ENCODE assay signal across 11 mouse cellular contexts in the genomic region with DNA sequence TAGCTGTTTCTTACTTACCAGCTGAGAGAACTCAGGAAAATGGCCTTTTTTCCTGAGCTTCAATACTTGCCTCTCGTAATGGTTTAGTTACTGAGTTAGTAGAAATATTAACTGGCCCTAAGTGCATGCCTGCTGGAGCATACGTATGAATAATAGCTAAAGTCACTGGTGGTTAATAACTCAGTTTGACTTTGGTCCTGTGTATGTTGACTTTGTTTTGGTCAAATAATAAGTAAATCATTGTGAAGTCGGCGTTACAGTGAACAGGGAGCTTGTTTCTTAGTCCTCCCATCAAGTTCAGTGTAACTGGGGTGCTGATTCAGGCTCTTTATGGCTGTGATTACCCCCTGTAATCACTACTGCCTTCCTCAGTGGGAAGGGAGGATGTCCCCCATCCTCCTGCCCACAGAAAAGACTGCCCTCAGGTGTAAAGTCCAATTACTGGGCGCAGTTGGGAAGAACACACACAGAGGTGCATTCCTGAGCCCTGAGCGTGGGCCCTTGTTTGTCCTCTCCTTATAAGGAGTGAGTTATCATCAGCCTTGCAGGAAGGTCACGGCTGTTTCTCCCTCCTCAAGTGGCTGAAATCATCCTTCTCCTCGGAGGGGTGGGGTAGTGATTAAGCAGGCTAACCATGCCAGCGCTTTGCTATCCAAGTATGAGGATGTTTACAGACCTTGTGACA. TPM values are rescaled to one million over a fixed set of nuclear protein-coding genes. Genes with fewer than 3 reads are reported as not detected.
DNase-seq lines count a peak whose midpoint lies in the region; ATAC-seq and TF ChIP-seq lines count a peak whose summit lies in the region.
"Had no signal": no experiment of that assay in that cellular context is flagged by ENCODE, and none has a peak within 500 bp of the region (broad histone marks: within the 10 kb centered on the region; RNA-seq: fewer than 3 reads in every experiment).

No protein-coding gene starts in this region.

- WGBS in intestine, postnatal 0 days = 15% methylated on average over 9 of the region's 9 CpGs
- WGBS in lung, postnatal 0 days = 42% methylated on average over 9 of the region's 9 CpGs

- DNase-seq in adrenal gland, postnatal 14 days = peak; percentile 14
- no peak for DNase-seq in adrenal gland, postnatal 4 days (ENCODE audit: low spot score in 2 of 2)
- DNase-seq in embryo, embryonic 10 days (ENCODE audit: low spot score) = peak; percentile 48
- peak; percentile 87 for DNase-seq in lung, postnatal 0 days (ENCODE audit: low spot score)
- no peak for DNase-seq in right cerebral cortex, adult 2 months (ENCODE audit: low spot score in 2 of 2)
- DNase-seq in layer of hippocampus, postnatal 14 days (ENCODE audit: low spot score in 2 of 2) = no peak
- DNase-seq in layer of hippocampus, adult 8-10 months (ENCODE audit: low spot score in 2 of 2) = no peak

- no peak overlapping the region for H3K9ac ChIP-seq in intestine, postnatal 0 days (ENCODE audit: low read depth, low read length)
- H3K9ac ChIP-seq in lung, postnatal 0 days (replicated peaks; ENCODE audit: low read depth) = no peak overlapping the region

- peak overlapping the region; percentile 15 for H3K27ac ChIP-seq in intestine, postnatal 0 days (ENCODE audit: low read depth, low read length)
- peak overlapping the region; percentile 81 for H3K27ac ChIP-seq in lung, postnatal 0 days (ENCODE audit: low read length)

- TF ChIP-seq EP300 in lung, postnatal 0 days (IDR thresholded peaks at IDR 0.05) = peak; percentile 93

- no peaks in the 10 kb centered on the region for H3K9me3 ChIP-seq in intestine, postnatal 0 days (ENCODE audit: control insufficient read depth)
- H3K9me3 ChIP-seq in lung, postnatal 0 days (ENCODE audit: low read length) = no peaks in the 10 kb centered on the region

- ATAC-seq in intestine, postnatal 0 days = peak; percentile 88
- peak; percentile 84 for ATAC-seq in lung, postnatal 0 days

- H3K27me3 ChIP-seq in intestine, postnatal 0 days (replicated peaks; ENCODE audit: control insufficient read depth, insufficient read depth, low read length) = no peaks in the 10 kb centered on the region
- no peaks in the 10 kb centered on the region for H3K27me3 ChIP-seq in lung, postnatal 0 days (replicated peaks; ENCODE audit: insufficient read depth, low read length)

- H3K4me2 ChIP-seq in intestine, postnatal 0 days (replicated peaks; ENCODE audit: low read depth) = no peak overlapping the region
- no peak overlapping the region for H3K4me2 ChIP-seq in lung, postnatal 0 days (replicated peaks; ENCODE audit: low read depth, low read length)

- H3K4me1 ChIP-seq in intestine, postnatal 0 days (replicated peaks; ENCODE audit: control insufficient read depth, insufficient read depth, low read length) = peaks cover 5% of the 10 kb centered on the region
- peaks cover 8% of the 10 kb centered on the region; the same call in 1 of the 2 replicates for H3K4me1 ChIP-seq in lung, postnatal 0 days (ENCODE audit: insufficient read depth, low read depth, low read length)

- TF ChIP-seq CTCF in intestine, postnatal 0 days (IDR thresholded peaks at IDR 0.05; ENCODE audit: low read depth) = no peak
- TF ChIP-seq CTCF in lung, postnatal 0 days (IDR thresholded peaks at IDR 0.05) = no peak

- no peaks in the 10 kb centered on the region for H3K36me3 ChIP-seq in intestine, postnatal 0 days (ENCODE audit: control insufficient read depth, insufficient read depth)
- no peaks in the 10 kb centered on the region for H3K36me3 ChIP-seq in lung, postnatal 0 days (ENCODE audit: insufficient read depth, low read length)

- H3K4me3 ChIP-seq in intestine, postnatal 0 days (ENCODE audit: low read depth, low read length) = no peak overlapping the region
- no peak overlapping the region for H3K4me3 ChIP-seq in lung, postnatal 0 days (ENCODE audit: low read depth, low read length)

RNA-seq across cellular contexts. Expression of gene 4930432M17Rik, which starts 24.1 kb away (rescaled TPM):
- not detected in 2 replicates for total RNA-seq in adrenal gland, postnatal 14 days (2021)
- not detected for total RNA-seq in adrenal gland, postnatal 4 days (2021)
- not detected in 2 replicates for polyA plus RNA-seq in intestine, postnatal 0 days (2015; fragmentation: Nextera tagmentation; extraction: Ambion mirVana)
- not detected in 2 replicates for polyA plus RNA-seq in lung, postnatal 0 days (2015; fragmentation: Nextera tagmentation; extraction: Ambion mirVana)
- not detected for total RNA-seq in layer of hippocampus, postnatal 14 days (2021)
- not detected for total RNA-seq in layer of hippocampus, adult 8-10 months (2022)
- total RNA-seq: heart, adult 18-20 months; megakaryocyte progenitor cell, adult 5-6 weeks had no signal
- polyA plus RNA-seq: C2C12 had no signal

Comparison
In these comparisons a context has a peak if more than half of its experiments do, and no peak if none do; other contexts are left out.
1. DNase-seq: peak in adrenal gland, postnatal 14 days (single experiment), embryo, embryonic 10 days (single experiment) and lung, postnatal 0 days (single experiment); none in adrenal gland, postnatal 4 days (0 of 2), right cerebral cortex, adult 2 months (0 of 2), layer of hippocampus, postnatal 14 days (0 of 2) and layer of hippocampus, adult 8-10 months (0 of 2).